Mouse (Mus musculus): ENCODE measurements around the gene Dnajb2. TPM values are rescaled to one million over a fixed set of nuclear protein-coding genes. Genes with fewer than 3 reads are reported as not detected.
"Not testable (repeated sequence)": the region's sequence is repeated elsewhere in the genome, so short reads cannot be mapped to it uniquely, and the experiment has no call there.

The Dnajb2 gene
- polyA plus RNA-seq, 1 experiment from 2014 or later, result 85.0 TPM

- H3K36me3 ChIP-seq, result no peaks in the 10 kb centered on the region
- no peak for ATAC-seq (ENCODE audit: low FRiP score, low read depth)
- no peak overlapping the region for H3K27ac ChIP-seq (replicated peaks)
- WGBS, result 80% methylated on average over 6 of the region's 6 CpGs
- H3K4me1 ChIP-seq (replicated peaks), result peaks cover 21% of the 10 kb centered on the region
- H3K9ac ChIP-seq, result no peak overlapping the region
- H3K4me2 ChIP-seq, result no peak overlapping the region
- H3K4me3 ChIP-seq, result no peak overlapping the region
- H3K9me3 ChIP-seq, result no peaks in the 10 kb centered on the region
- peaks cover 45% of the 10 kb centered on the region for H3K27me3 ChIP-seq
These were observed 13.3 kb upstream of the Dnajb2 start for GRCm38 (mm10) chr1:75222926-75223325.

GRCm38 (mm10) chr1:75223532-75223931 lies 12.7 kb upstream of the Dnajb2 start:
- no peak for ATAC-seq (ENCODE audit: low FRiP score, low read depth)
- Histone ChIP-seq H3K4me1 (replicated peaks) (peaks cover 15% of the 10 kb centered on the region), H3K9me3 (no peaks in the 10 kb centered on the region), H3K9ac (no peak overlapping the region), H3K4me2 (no peak overlapping the region), H3K36me3 (no peaks in the 10 kb centered on the region), H3K4me3 (no peak overlapping the region), H3K27ac (replicated peaks) (no peak overlapping the region), H3K27me3 (peaks cover 41% of the 10 kb centered on the region)
- 76% methylated on average over 6 of the region's 6 CpGs for WGBS

GRCm38 (mm10) chr1:75225473-75225872 lies 10.7 kb upstream of the Dnajb2 start:
- no peak overlapping the region for H3K27ac ChIP-seq (replicated peaks)
- H3K36me3 ChIP-seq, result no peaks in the 10 kb centered on the region
- H3K4me1 ChIP-seq (replicated peaks), result no peaks in the 10 kb centered on the region
- no peak overlapping the region for H3K4me2 ChIP-seq
- no peak for ATAC-seq (ENCODE audit: low FRiP score, low read depth)
- H3K4me3 ChIP-seq, result no peak overlapping the region
- no peaks in the 10 kb centered on the region for H3K9me3 ChIP-seq
- H3K27me3 ChIP-seq, result peaks cover 26% of the 10 kb centered on the region
- WGBS, result 72% methylated on average over 3 of the region's 3 CpGs
- H3K9ac ChIP-seq, result no peak overlapping the region

- H3K27ac ChIP-seq (replicated peaks), result no peak overlapping the region
- no peak overlapping the region for H3K4me2 ChIP-seq
- H3K36me3 ChIP-seq, result no peaks in the 10 kb centered on the region
- H3K4me3 ChIP-seq, result no peak overlapping the region
- ATAC-seq (ENCODE audit: low FRiP score, low read depth), result no peak
- H3K27me3 ChIP-seq, result peaks cover 19% of the 10 kb centered on the region
- WGBS, result 61% methylated on average over 2 of the region's 2 CpGs
- no peak overlapping the region for H3K9ac ChIP-seq
- no peaks in the 10 kb centered on the region for H3K4me1 ChIP-seq (replicated peaks)
- no peaks in the 10 kb centered on the region for H3K9me3 ChIP-seq
These were observed 10.1 kb upstream of the Dnajb2 start for GRCm38 (mm10) chr1:75226138-75226537.

GRCm38 (mm10) chr1:75227653-75228052 lies 8.6 kb upstream of the Dnajb2 start:
- no peak overlapping the region for H3K9ac ChIP-seq
- no peak overlapping the region for H3K4me3 ChIP-seq
- 81% methylated on average over 1 of the region's 1 CpGs for WGBS
- no peaks in the 10 kb centered on the region for H3K36me3 ChIP-seq
- no peaks in the 10 kb centered on the region for H3K9me3 ChIP-seq
- no peaks in the 10 kb centered on the region for H3K4me1 ChIP-seq (replicated peaks)
- ATAC-seq (ENCODE audit: low FRiP score, low read depth), result no peak
- no peak overlapping the region for H3K27ac ChIP-seq (replicated peaks)
- H3K27me3 ChIP-seq, result peaks cover 8% of the 10 kb centered on the region
- H3K4me2 ChIP-seq, result no peak overlapping the region

- Histone ChIP-seq H3K36me3 (no peaks in the 10 kb centered on the region), H3K27ac (replicated peaks) (no peak overlapping the region), H3K9me3 (no peaks in the 10 kb centered on the region), H3K4me1 (replicated peaks) (no peaks in the 10 kb centered on the region), H3K4me3 (no peak overlapping the region), H3K4me2 (no peak overlapping the region), H3K27me3 (0 out of 2 replicates have a peak, but pooled peaks cover 3% of the 10 kb centered on the region), H3K9ac (no peak overlapping the region)
- 71% methylated on average over 4 of the region's 4 CpGs for WGBS
- ATAC-seq (ENCODE audit: low FRiP score, low read depth), result no peak
These were observed 7.0 kb upstream of the Dnajb2 start for GRCm38 (mm10) chr1:75229158-75229557.

GRCm38 (mm10) chr1:75230335-75230994 lies 5.7 kb upstream of the Dnajb2 start:
- Histone ChIP-seq H3K4me1 (replicated peaks) (peaks cover 7% of the 10 kb centered on the region; the same call in 1 of the 2 replicates), H3K9ac (no peak overlapping the region), H3K9me3 (no peaks in the 10 kb centered on the region), H3K4me2 (no peak overlapping the region), H3K36me3 (no peaks in the 10 kb centered on the region), H3K4me3 (no peak overlapping the region), H3K27me3 (0 out of 2 replicates have a peak, but pooled peaks cover 3% of the 10 kb centered on the region), H3K27ac (replicated peaks) (no peak overlapping the region)
- no peak for ATAC-seq (ENCODE audit: low FRiP score, low read depth)
- WGBS, result 81% methylated on average over 7 of the region's 7 CpGs

- 0 out of 2 replicates have a peak, but pooled peaks cover 3% of the 10 kb centered on the region for H3K27me3 ChIP-seq
- H3K4me3 ChIP-seq, result no peak overlapping the region
- peaks cover 10% of the 10 kb centered on the region; the same call in 1 of the 2 replicates for H3K4me1 ChIP-seq (replicated peaks)
- no peaks in the 10 kb centered on the region for H3K9me3 ChIP-seq
- ATAC-seq (ENCODE audit: low FRiP score, low read depth), result no peak
- no peak overlapping the region for H3K9ac ChIP-seq
- no peak overlapping the region for H3K4me2 ChIP-seq
- no peaks in the 10 kb centered on the region for H3K36me3 ChIP-seq
- H3K27ac ChIP-seq (replicated peaks), result no peak overlapping the region
- 87% methylated on average over 4 of the region's 4 CpGs for WGBS
These were observed 5.0 kb upstream of the Dnajb2 start for GRCm38 (mm10) chr1:75231224-75231623.

- Histone ChIP-seq H3K4me3 (no peak within 1 kb of the TSS), H3K27me3 (0 out of 2 replicates have a peak, but pooled peaks cover 3% of the 10 kb centered on the region), H3K27ac (replicated peaks) (no peak within 1 kb of the TSS), H3K9me3 (no peaks in the 10 kb centered on the region), H3K36me3 (no peaks in the 10 kb centered on the region), H3K9ac (no peak within 1 kb of the TSS), H3K4me1 (replicated peaks) (peaks cover 11% of the 10 kb centered on the region; the same call in 1 of the 2 replicates), H3K4me2 (no peak within 1 kb of the TSS)
- 83% methylated on average over 5 of the region's 5 CpGs for WGBS
- no peak for ATAC-seq (ENCODE audit: low FRiP score, low read depth)
These were observed 4.5 kb upstream of the Dnajb2 start, which contains the start of gene A630095N17Rik for GRCm38 (mm10) chr1:75231664-75232152. TSS of gene A630095N17Rik (minus strand) at chr1:75232102.

- H3K27me3 ChIP-seq; H3K27ac ChIP-seq (replicated peaks); H3K9ac ChIP-seq; H3K4me2 ChIP-seq; H3K4me3 ChIP-seq; ATAC-seq (ENCODE audit: low FRiP score, low read depth); H3K36me3 ChIP-seq; H3K9me3 ChIP-seq: not testable (repeated sequence)
- H3K4me1 ChIP-seq (replicated peaks), result peaks cover 19% of the 10 kb centered on the region
- 70% methylated on average over 4 of the region's 4 CpGs for whole genome bisulfite sequencing
These were observed 3.7 kb upstream of the Dnajb2 start for GRCm38 (mm10) chr1:75232489-75232888.

- ATAC-seq (ENCODE audit: low FRiP score, low read depth), result peak; percentile 51; the same call in 1 of the 2 replicates
- Histone ChIP-seq H3K4me3 (no peak overlapping the region), H3K9me3 (no peaks in the 10 kb centered on the region), H3K9ac (no peak overlapping the region), H3K36me3 (peaks cover 2% of the 10 kb centered on the region; the same call in 1 of the 2 replicates), H3K4me1 (replicated peaks) (peaks cover 20% of the 10 kb centered on the region), H3K4me2 (peak overlapping the region; percentile 8; the same call in 1 of the 2 replicates), H3K27ac (replicated peaks) (no peak overlapping the region), H3K27me3 (no peaks in the 10 kb centered on the region)
- 2% methylated on average over 8 of the region's 8 CpGs for whole genome bisulfite sequencing
These were observed 1.6 kb upstream of the Dnajb2 start for GRCm38 (mm10) chr1:75234606-75235005.

GRCm38 (mm10) chr1:75239591-75239990 lies 3.4 kb downstream of the Dnajb2 start:
- Histone ChIP-seq H3K4me3 (no peak overlapping the region), H3K27ac (replicated peaks) (no peak overlapping the region), H3K9ac (no peak overlapping the region), H3K27me3 (no peaks in the 10 kb centered on the region), H3K36me3 (peaks cover 21% of the 10 kb centered on the region), H3K4me2 (no peak overlapping the region), H3K4me1 (replicated peaks) (peaks cover 18% of the 10 kb centered on the region), H3K9me3 (no peaks in the 10 kb centered on the region)
- 81% methylated on average over 10 of the region's 10 CpGs for WGBS
- ATAC-seq (ENCODE audit: low FRiP score, low read depth), result no peak

All from hindbrain, embryonic 15.5 days (tissue).